Mouse (Mus musculus) midbrain, embryonic 16.5 days (tissue): Measurements from ENCODE around the gene Timm10b. TPM values are rescaled to one million over a fixed set of nuclear protein-coding genes. Genes with fewer than 3 reads are reported as not detected.

ENCODE experiments used
- ATAC-seq: fragments of 200-750 bp; cut with Nextera tagmentation; 2 replicates; pipeline ENCODE4 v1.8.0; 2017; ENCODE audit warnings: moderate TSS enrichment
- H3K27ac ChIP-seq: fragments of 300-500 bp; sonication (generic); 2 replicates; pipeline ENCODE4 v1.5.1; 2014; ENCODE audit warnings: mild to moderate bottlenecking, low read length, mixed read lengths
- H3K27me3 ChIP-seq: fragments of 300-500 bp; sonication (generic); 2 replicates; pipeline ENCODE4 v1.6.1; 2014; ENCODE audit warnings: low read depth, low read length, mixed read lengths; ENCODE audit not compliant: control insufficient read depth, insufficient read depth
- H3K36me3 ChIP-seq: fragments of 300-500 bp; sonication (generic); 2 replicates; pipeline ENCODE4 v1.6.1; 2014; ENCODE audit warnings: mild to moderate bottlenecking, low read length, moderate library complexity, mixed read lengths; ENCODE audit not compliant: control insufficient read depth, insufficient read depth
- H3K4me1 ChIP-seq: fragments of 300-500 bp; sonication (generic); 2 replicates; pipeline ENCODE4 v1.6.1; 2014; ENCODE audit warnings: mild to moderate bottlenecking, low read length, mixed read lengths; ENCODE audit not compliant: control insufficient read depth, insufficient read depth
- H3K4me2 ChIP-seq: fragments of 300-500 bp; sonication (generic); 2 replicates; pipeline ENCODE4 v1.6.1; 2014; ENCODE audit warnings: mild to moderate bottlenecking, low read length, mixed read lengths
- H3K4me3 ChIP-seq: fragments of 300-500 bp; sonication (generic); 2 replicates; pipeline ENCODE4 v1.5.1; 2014; ENCODE audit warnings: low read depth, mild to moderate bottlenecking, low read length, moderate library complexity, mixed read lengths
- H3K9ac ChIP-seq: fragments of 300-500 bp; sonication (generic); 2 replicates; pipeline ENCODE4 v1.6.1; 2014; ENCODE audit warnings: low read depth, low read length, mixed read lengths
- H3K9me3 ChIP-seq: fragments of 300-500 bp; sonication (generic); replicated peaks from 2 replicates; pipeline ENCODE4 v1.6.1; 2014; ENCODE audit warnings: mild to moderate bottlenecking, low read length, mixed read lengths; ENCODE audit not compliant: control insufficient read depth, poor library complexity, severe bottlenecking
- WGBS: fragments of 180-500 bp; shearing (Covaris S2); extraction: QIAGEN DNeasy Blood & Tissue Kit; methylation state at CpG from one replicate; pipeline ENCODE4 v1.1.7; 2014; 5-methylcytosine and 5-hydroxymethylcytosine counted together
- polyA plus RNA-seq: library from polyadenylated mRNA; unstranded; fragments of >200 nt; fragmentation: Nextera tagmentation; extraction: Ambion mirVana; gene quantifications from 2 replicates; pipeline ENCODE4 v1.2.1, GENCODE M21; 2015

Gene Timm10b
- polyA plus RNA-seq, 1 experiment from 2014 or later: 127 TPM

DNA sequence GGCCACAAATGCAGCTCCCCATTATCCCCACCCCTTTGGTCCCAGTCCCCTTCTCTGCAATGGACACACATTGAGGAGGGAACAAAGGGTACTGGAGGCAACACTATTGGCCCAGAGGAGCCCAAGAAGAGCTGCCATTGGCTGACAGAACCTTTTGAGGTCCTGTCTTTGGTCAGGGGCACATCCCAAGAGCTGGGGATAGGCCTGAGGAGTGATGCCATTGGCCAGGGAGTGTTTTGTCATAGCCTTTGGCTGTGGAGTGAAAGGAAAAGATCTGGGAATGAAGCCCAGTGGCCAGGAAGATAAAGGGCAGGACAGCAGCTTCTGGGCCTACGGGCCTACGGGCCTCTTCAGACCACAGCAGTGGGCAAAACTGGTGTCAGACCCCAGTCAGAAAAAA, 4.1 kb upstream of the Timm10b start:
- Histone ChIP-seq H3K4me2 (no peak overlapping the region), H3K9me3 (no peaks in the 10 kb centered on the region), H3K27ac (no peak overlapping the region), H3K9ac (no peak overlapping the region), H3K36me3 (no peaks in the 10 kb centered on the region; the same call in 1 of the 2 replicates), H3K4me1 (peaks cover 38% of the 10 kb centered on the region), H3K27me3 (no peaks in the 10 kb centered on the region), H3K4me3 (no peak overlapping the region)
- ATAC-seq: no peak
- WGBS: 100% methylated on average over 2 of the region's 2 CpGs

DNA sequence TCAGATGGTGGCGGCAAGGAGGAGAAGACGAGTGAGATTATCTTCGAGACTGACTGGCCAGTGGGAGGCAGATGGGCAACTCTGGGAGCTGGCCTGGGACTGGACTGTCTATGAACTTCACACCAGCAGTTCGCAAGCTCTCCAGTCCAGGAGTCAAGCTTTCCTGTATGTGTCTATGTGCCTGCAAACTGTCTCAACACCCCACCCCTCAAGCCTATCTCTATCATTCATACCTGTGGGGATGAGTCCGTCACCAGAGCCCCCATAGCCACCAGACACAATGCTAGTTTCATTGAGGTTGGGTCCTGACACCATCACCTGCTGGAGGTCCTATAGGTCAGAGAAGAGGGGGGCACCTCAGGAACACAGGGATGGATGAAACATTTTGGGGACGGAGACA, 1.1 kb upstream of the Timm10b start:
- H3K4me2 ChIP-seq: no peak overlapping the region
- WGBS: 95% methylated on average over 6 of the region's 6 CpGs

DNA sequence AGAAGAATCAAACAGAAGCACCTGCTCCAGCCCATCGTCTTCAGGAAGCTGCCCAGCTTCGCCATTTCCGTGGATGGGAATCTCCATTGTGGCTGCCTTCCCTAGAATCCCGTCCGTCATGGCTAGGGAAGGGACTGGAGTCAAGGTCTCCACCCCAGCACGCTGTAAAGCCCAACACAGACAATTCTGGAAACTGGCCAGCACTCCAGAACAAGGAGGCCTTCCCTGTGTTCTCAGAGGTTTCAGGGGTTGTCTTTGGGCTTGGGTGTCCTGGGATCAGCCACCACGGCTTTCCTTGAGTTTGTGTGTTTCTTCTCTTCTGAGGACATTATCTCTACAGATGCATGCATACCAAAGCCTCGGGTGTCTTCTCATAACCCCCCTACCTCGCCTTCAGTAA, 552 bp upstream of the Timm10b start:
- H3K4me1 ChIP-seq: peaks cover 25% of the 10 kb centered on the region
- no peak overlapping the region for H3K27ac ChIP-seq
- no peak for ATAC-seq
- peaks cover 6% of the 10 kb centered on the region; the same call in 1 of the 2 replicates for H3K36me3 ChIP-seq
- no peaks in the 10 kb centered on the region for H3K9me3 ChIP-seq
- peak overlapping the region; percentile 87 for H3K9ac ChIP-seq
- H3K4me3 ChIP-seq: peak overlapping the region; percentile 73
- no peaks in the 10 kb centered on the region for H3K27me3 ChIP-seq
- H3K4me2 ChIP-seq: peak overlapping the region; percentile 97
- 72% methylated on average over 9 of the region's 9 CpGs for WGBS

More for the DNA sequence above, 1.1 kb upstream of the Timm10b start:
- Histone ChIP-seq H3K4me3 (no peak overlapping the region), H3K9ac (no peak overlapping the region), H3K27ac (no peak overlapping the region), H3K4me1 (peaks cover 31% of the 10 kb centered on the region), H3K9me3 (no peaks in the 10 kb centered on the region), H3K36me3 (peaks cover 6% of the 10 kb centered on the region; the same call in 1 of the 2 replicates), H3K27me3 (no peaks in the 10 kb centered on the region)
- ATAC-seq: no peak

DNA sequence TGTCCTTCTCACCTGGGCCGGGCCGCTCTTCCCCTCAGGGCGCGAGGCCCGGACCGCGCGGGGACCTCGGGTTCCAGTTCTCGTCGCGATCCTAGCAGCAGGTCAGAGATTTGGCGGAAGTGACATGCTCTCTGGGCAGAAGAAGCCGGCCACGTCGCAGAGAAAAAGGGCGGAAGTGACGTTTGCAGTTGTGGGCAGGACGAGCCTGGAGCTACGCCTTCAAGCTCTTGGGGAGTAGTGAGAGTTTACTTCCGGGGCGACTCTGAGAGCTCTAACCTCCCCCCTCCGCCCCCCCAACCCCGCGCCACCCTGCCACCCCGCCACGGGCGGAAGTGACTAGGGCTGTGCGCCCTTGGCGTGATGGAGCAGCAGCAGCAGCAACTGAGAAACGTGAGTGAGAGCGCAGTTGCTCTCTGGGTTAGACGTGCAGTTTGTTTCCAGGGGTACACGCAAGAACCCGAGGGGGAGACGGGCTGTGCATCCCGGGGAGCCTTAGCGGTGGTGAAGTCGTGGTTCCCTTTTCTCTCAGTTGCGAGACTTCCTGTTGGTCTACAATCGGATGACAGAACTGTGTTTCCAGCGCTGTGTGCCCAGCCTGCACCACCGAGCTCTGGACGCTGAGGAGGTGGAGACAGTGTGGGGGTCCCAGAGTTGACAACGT, 507 bp downstream of the Timm10b start, which contains the start of the genes Arfip2 and Gm45799:
TSS of gene Arfip2 (minus strand) at position 184 of the 661 bp plus-strand sequence.
TSS of gene Gm45799 (plus strand) at position 320 of the 661 bp plus-strand sequence.
- WGBS: under 1% methylated on average over 45 of the region's 45 CpGs
- Histone ChIP-seq H3K4me3 (peak within 1 kb of the TSS; percentile 73), H3K4me1 (peaks cover 21% of the 10 kb centered on the region), H3K9me3 (no peaks in the 10 kb centered on the region), H3K9ac (peak within 1 kb of the TSS; percentile 87), H3K36me3 (peaks cover 6% of the 10 kb centered on the region; the same call in 1 of the 2 replicates), H3K27me3 (no peaks in the 10 kb centered on the region), H3K4me2 (peak within 1 kb of the TSS; percentile 97), H3K27ac (peak within 1 kb of the TSS; percentile 85)
- peak; percentile 96 for ATAC-seq

DNA sequence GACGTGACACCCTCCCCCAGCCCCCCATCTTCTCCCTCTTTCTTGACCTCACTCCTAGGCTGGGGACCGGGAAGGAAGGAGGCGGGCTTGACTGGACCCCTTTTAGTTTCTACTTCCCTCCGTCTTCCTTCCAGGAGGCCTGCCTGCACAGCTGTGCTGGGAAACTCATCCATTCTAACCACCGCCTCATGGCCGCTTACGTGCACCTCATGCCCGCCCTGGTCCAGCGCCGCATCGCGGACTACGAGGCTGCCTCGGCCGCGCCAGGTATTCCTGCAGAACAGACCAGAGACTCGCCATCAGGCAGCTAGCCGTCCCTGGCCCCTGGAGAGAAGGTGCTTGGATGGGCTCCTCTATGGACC, 1.0 kb downstream of the Timm10b start:
- Histone ChIP-seq H3K4me1 (peaks cover 21% of the 10 kb centered on the region), H3K27me3 (no peaks in the 10 kb centered on the region), H3K9me3 (no peaks in the 10 kb centered on the region), H3K27ac (peak overlapping the region; percentile 85), H3K9ac (peak overlapping the region; percentile 76), H3K4me2 (peak overlapping the region; percentile 87), H3K4me3 (peak overlapping the region; percentile 73), H3K36me3 (peaks cover 6% of the 10 kb centered on the region; the same call in 1 of the 2 replicates)
- no peak for ATAC-seq
- under 1% methylated on average over 16 of the region's 18 CpGs for WGBS

DNA sequence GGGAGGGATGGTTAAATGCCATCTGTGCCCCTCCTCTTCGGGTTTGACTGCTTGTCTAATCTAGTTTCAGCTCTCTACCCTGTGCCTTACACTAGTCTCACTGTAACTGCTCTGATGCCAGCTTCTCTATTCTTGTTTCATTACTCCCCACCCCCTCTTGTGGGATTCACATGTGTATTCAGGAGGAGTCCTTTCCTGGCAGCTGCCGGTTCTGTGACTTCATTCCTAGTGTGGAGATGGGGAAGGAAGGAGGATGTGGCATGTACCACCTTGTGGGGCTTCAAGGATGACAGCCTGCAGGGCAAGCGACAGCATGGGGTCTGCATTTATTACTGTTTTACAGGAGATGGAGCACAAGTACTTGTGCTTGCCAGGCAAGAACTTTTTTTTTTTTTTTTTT, 2.1 kb downstream of the Timm10b start:
- ATAC-seq: no peak
- Histone ChIP-seq H3K36me3 (peaks cover 6% of the 10 kb centered on the region; the same call in 1 of the 2 replicates), H3K4me2 (peak overlapping the region; percentile 15; the same call in 1 of the 2 replicates), H3K9ac (no peak overlapping the region), H3K27ac (no peak overlapping the region), H3K4me3 (no peak overlapping the region), H3K27me3 (no peaks in the 10 kb centered on the region), H3K9me3 (no peaks in the 10 kb centered on the region), H3K4me1 (peaks cover 21% of the 10 kb centered on the region)
- WGBS: 89% methylated on average over 3 of the region's 3 CpGs

DNA sequence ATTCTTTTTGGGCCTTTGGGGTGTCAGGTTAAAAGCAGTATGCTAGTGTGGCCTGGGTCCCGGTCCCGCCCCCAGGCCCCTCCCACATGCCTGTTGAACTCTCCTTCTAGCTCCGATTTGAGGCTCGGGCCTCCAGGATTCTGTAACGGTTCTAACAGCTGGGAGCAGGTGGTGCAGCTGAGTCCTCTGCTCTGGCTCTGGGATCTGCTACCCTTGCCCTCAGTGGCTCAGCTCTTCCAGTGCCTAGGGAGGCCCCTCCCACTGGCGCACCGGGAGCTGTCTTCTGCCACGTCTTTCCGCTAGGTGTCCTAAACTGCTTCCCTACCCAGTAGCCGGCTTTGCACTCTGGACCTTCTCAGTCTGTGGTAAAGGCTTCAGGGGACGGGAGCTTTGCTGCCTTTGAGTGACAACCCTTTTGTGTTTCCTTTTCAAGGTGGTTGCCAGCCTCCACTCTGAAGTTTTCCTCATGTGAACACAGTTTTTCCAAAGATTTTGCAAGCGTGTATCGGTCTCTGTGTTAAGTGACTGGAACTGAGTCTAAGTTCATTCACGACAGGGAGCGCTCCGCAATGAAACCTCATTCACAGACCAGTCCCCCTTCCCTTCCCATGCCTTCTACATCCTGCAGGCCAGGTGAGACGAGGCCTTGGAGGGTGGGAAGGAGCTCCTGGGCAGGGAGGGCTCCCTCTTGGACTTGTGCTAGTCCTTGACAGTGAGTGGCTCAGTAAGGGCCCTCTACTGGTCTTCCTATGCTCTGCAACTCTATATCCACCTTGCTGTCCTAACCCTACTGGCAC, 11.0 kb downstream of the Timm10b start, which contains the start of gene Dnhd1:
TSS of gene Dnhd1 (plus strand) at position 189 of the 797 bp plus-strand sequence.
- no peaks in the 10 kb centered on the region for H3K9me3 ChIP-seq
- peak within 1 kb of the TSS; percentile 72 for H3K4me2 ChIP-seq
- ATAC-seq: peak; percentile 95
- no peaks in the 10 kb centered on the region for H3K27me3 ChIP-seq
- no peaks in the 10 kb centered on the region for H3K36me3 ChIP-seq
- no peaks in the 10 kb centered on the region; the same call in 1 of the 2 replicates for H3K4me1 ChIP-seq
- peak within 1 kb of the TSS; percentile 35 for H3K4me3 ChIP-seq
- 0 out of 2 replicates have a peak within 1 kb of the TSS, but pooled peaks have one; percentile 4 for H3K27ac ChIP-seq
- peak within 1 kb of the TSS; percentile 59 for H3K9ac ChIP-seq
- 3% methylated on average over 17 of the region's 17 CpGs for WGBS

DNA sequence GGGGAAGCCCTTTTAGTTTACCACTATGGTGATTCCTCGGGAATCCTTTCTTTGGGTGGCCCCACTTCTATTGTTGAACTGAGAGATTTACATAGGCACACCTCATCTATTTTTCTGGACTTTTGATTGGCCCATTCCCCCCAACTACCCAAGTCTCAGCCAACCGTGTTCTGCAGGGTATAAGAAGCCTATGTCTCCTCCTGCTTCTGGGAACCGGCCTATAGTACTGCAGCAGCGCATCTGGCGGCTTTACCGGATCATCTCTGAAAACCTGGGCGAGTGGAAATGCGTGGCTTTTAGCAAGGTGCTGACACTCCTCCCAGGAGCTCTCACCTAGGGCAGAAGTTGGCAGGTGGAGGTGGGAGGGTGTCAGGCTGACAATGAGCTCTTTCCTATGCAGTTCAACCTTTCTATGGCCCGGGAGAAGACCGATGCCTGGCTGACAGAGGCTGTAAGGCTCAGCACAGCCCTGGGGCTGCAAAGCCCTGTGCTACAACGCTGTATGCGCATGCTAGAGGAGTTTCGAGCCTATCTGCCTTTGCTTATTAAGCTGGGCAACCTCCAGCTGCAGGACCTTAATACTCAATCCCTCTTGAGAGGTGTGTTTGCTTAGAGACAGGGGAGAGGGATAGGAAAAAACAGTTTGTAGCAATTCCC, 45.8 kb downstream of the Timm10b start:
- no peaks in the 10 kb centered on the region for H3K27me3 ChIP-seq
- no peak overlapping the region for H3K27ac ChIP-seq
- no peaks in the 10 kb centered on the region for H3K9me3 ChIP-seq
- no peaks in the 10 kb centered on the region for H3K4me1 ChIP-seq
- H3K9ac ChIP-seq: peak overlapping the region; percentile 44; the same call in 1 of the 2 replicates
- no peak overlapping the region for H3K4me3 ChIP-seq
- 14% methylated on average over 13 of the region's 13 CpGs for WGBS
- ATAC-seq: peak; percentile 80; the same call in 1 of the 2 replicates
- no peaks in the 10 kb centered on the region for H3K36me3 ChIP-seq
- H3K4me2 ChIP-seq: peak overlapping the region; percentile 36
